Mouse (Mus musculus) forebrain, embryonic 14.5 days (tissue): ENCODE results near the gene Nfatc2ip. TPM values are rescaled to one million over a fixed set of nuclear protein-coding genes. Genes with fewer than 3 reads are reported as not detected.
A peak's percentile ranks its signal among the peaks of the same experiment; 100 is the strongest.

Experiments used
- ATAC-seq: fragments of 200-750 bp; cut with Nextera tagmentation; 2 replicates; pipeline ENCODE4 v1.8.0; 2017; ENCODE audit warnings: mild to moderate bottlenecking, moderate library complexity
- DNase-seq: peaks from one replicate; pipeline ENCODE4 v3.0.0-alpha.2; 2015; ENCODE audit warnings: low spot score
- H3K27ac ChIP-seq: fragments of 300-500 bp; sonication (generic); 2 replicates; pipeline ENCODE4 v1.5.1; 2014; ENCODE audit warnings: low read depth, mild to moderate bottlenecking, control low read depth, low read length, moderate library complexity
- H3K27me3 ChIP-seq: fragments of 300-500 bp; sonication (generic); replicated peaks from 2 replicates; pipeline ENCODE4 v1.6.1; 2014; ENCODE audit warnings: low read length, control low read depth, mixed read lengths; ENCODE audit not compliant: control insufficient read depth, insufficient read depth
- H3K36me3 ChIP-seq: fragments of 300-500 bp; sonication (generic); 2 replicates; pipeline ENCODE4 v1.6.1; 2014; ENCODE audit warnings: low read length, control low read depth; ENCODE audit not compliant: control insufficient read depth, insufficient read depth
- H3K4me1 ChIP-seq: fragments of 300-500 bp; sonication (generic); 2 replicates; pipeline ENCODE4 v1.6.1; 2014; ENCODE audit warnings: antibody characterized with exemption, low read length, control low read depth; ENCODE audit not compliant: control insufficient read depth, insufficient read depth
- H3K4me2 ChIP-seq: fragments of 300-500 bp; sonication (generic); 2 replicates; pipeline ENCODE4 v1.6.1; 2014; ENCODE audit warnings: mild to moderate bottlenecking, control low read depth, low read length
- H3K4me3 ChIP-seq: fragments of 300-500 bp; sonication (generic); 2 replicates; pipeline ENCODE4 v1.5.1; 2014; ENCODE audit warnings: low read depth, low read length, control low read depth
- H3K9ac ChIP-seq: fragments of 300-500 bp; sonication (generic); 2 replicates; pipeline ENCODE4 v1.6.1; 2014; ENCODE audit warnings: mild to moderate bottlenecking, low read length, control low read depth, moderate library complexity
- H3K9me3 ChIP-seq: fragments of 300-500 bp; sonication (generic); replicated peaks from 2 replicates; pipeline ENCODE4 v1.6.1; 2016; ENCODE audit warnings: low read length, control low read depth, mixed read lengths; ENCODE audit not compliant: control insufficient read depth
- WGBS: fragments of 180-500 bp; shearing (Covaris S2); extraction: QIAGEN DNeasy Blood & Tissue Kit; methylation state at CpG from one replicate; pipeline ENCODE4 v1.1.7; 2014; 5-methylcytosine and 5-hydroxymethylcytosine counted together
- polyA plus RNA-seq: library from polyadenylated mRNA; unstranded; fragments of >200 nt; fragmentation: Nextera tagmentation; extraction: Ambion mirVana; gene quantifications from 2 replicates; pipeline ENCODE4 v1.2.1, GENCODE M21; 2014

Gene Nfatc2ip
- 3.7 and 4.1 TPM in 2 replicates for polyA plus RNA-seq

DNA sequence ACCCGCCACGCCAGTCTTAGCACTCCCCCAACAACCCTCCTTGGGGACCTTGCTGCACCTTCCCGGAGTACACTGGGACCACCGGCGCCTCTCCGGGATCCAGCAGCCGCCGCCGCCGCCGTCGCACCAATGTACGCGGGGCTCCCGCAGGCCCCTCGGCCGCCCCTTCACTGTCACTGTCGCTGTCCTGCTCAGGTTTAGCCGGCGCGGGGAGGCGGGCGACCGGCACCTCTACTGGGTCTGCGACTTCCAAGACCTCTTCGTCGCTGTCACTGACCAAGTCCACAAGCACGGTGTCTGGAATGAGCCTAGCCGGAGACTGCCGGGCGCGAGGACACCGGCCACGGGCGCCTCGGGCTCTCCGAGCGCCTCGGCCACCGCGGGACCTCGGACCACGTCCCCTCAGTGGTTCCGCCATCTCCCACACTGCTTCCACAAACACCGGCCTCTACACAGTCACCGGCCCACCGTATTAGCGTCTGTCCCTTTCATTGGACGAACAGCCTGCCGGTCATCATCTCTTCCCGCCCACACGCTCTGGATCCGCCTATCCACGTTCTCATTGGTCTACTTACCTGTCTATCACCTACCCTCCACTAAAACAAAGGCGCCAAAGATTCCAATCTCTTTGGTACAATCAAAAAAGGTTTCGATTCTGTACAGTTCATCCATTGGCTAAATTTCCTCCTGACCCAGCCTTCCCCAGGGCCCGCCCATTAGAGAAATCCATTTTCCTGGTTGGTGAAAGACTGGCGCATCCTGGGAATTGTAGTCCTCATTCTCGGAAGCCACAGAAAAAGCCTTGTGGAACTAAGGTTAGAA is at the start of gene Nfatc2ip:
Gene Nfatc2ip, minus strand, starts transcription at position 440 of the 822 bp plus-strand sequence.
- H3K9me3 ChIP-seq, result no peaks in the 10 kb centered on the region
- DNase-seq, result peak; percentile 100
- no peaks in the 10 kb centered on the region for H3K27me3 ChIP-seq
- peak; percentile 100 for ATAC-seq
- H3K27ac ChIP-seq, result peak within 1 kb of the TSS; percentile 33; the same call in 1 of the 2 replicates
- H3K4me1 ChIP-seq, result no peaks in the 10 kb centered on the region
- H3K36me3 ChIP-seq, result 0 out of 2 replicates have a peak, but pooled peaks cover under 1% of the 10 kb centered on the region
- under 1% methylated on average over 59 of the region's 59 CpGs for WGBS
- peak within 1 kb of the TSS; percentile 82 for H3K4me2 ChIP-seq
- peak within 1 kb of the TSS; percentile 92 for H3K4me3 ChIP-seq
- peak within 1 kb of the TSS; percentile 82 for H3K9ac ChIP-seq

DNA sequence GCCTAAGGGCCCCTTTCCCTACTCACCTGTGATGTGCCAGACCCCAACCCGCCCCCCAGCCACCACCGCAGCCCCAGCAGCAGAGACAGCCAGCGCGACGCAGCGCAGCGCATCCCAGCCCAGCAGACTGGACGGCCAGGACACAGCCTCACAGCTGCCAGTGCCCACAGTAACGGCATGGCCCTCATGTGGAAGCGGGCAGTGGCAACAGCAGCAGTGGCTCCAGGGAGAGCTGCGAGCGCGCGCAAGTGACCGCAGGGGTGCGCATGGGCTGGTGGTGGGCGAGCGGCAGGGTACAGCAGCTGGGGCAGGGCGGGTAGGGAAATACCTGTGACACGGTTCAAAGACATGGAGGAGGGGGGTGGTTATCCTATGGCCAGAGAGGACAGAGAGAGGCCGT is 49.7 kb upstream of the Nfatc2ip start:
- Histone ChIP-seq H3K4me2 (no peak overlapping the region), H3K4me1 (no peaks in the 10 kb centered on the region), H3K27me3 (no peaks in the 10 kb centered on the region), H3K4me3 (no peak overlapping the region), H3K27ac (no peak overlapping the region), H3K9me3 (no peaks in the 10 kb centered on the region), H3K36me3 (peaks cover 36% of the 10 kb centered on the region), H3K9ac (no peak overlapping the region)
- DNase-seq (no peak), ATAC-seq (no peak)
- 93% methylated on average over 21 of the region's 21 CpGs for WGBS

GRCm38 (mm10) chr7:126445104-126445815 is 48.7 kb upstream of the Nfatc2ip start:
- WGBS, result 93% methylated on average over 15 of the region's 15 CpGs
- H3K36me3 ChIP-seq, result peaks cover 36% of the 10 kb centered on the region
- H3K4me3 ChIP-seq, result no peak overlapping the region

DNA sequence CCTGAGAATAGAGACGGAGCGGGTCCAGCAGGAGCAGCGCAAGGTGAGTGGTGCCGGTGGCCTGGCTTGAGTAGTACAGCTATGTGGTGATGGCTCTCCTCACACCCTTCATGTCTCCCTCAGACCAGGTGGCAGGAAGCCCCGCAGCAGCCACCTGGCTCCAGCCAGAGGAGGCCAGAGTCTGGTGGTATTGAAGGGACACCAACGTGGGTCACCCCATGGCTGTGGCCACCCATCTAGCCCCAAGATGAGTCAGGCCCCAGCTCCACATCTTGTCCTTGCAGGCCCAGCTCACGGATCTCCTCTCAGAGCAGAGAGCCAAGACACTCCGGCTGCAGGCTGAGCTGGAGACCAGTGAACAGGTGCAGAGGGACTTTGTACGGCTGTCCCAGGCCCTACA is 48.0 kb upstream of the Nfatc2ip start:
- ATAC-seq, result no peak
- no peak for DNase-seq
- Histone ChIP-seq H3K9ac (no peak overlapping the region), H3K4me1 (no peaks in the 10 kb centered on the region), H3K27ac (no peak overlapping the region), H3K36me3 (peaks cover 36% of the 10 kb centered on the region), H3K27me3 (no peaks in the 10 kb centered on the region), H3K4me2 (no peak overlapping the region), H3K9me3 (no peaks in the 10 kb centered on the region), H3K4me3 (no peak overlapping the region)
- WGBS, result 94% methylated on average over 9 of the region's 9 CpGs

More at GRCm38 (mm10) chr7:126445104-126445815, 48.7 kb upstream of the Nfatc2ip start:
- ATAC-seq (no peak), DNase-seq (no peak)
- Histone ChIP-seq H3K4me1 (no peaks in the 10 kb centered on the region), H3K9ac (no peak overlapping the region), H3K27ac (no peak overlapping the region), H3K9me3 (no peaks in the 10 kb centered on the region), H3K27me3 (no peaks in the 10 kb centered on the region), H3K4me2 (no peak overlapping the region)

DNA sequence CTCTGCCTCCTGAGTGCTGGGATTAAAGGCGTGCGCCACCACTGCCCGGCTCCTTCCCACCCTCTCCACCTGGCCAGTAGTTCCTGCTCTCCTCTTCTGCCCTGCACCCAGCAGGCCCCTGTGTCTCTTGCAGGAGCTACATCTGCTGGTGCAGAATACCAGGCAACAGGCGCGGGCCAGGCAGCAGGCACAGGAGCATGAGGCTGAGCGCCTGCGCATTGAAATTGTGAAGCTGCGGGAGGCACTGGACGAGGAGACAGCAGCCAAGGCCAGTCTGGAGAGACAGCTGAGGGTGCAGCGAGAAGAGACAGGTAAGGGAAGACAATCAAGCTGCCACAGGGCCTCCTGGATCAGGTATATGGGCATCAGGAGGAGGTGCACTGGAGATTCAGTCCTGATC is 47.5 kb upstream of the Nfatc2ip start:
- H3K4me2 ChIP-seq, result no peak overlapping the region
- 92% methylated on average over 10 of the region's 10 CpGs for WGBS
- H3K27ac ChIP-seq, result no peak overlapping the region
- DNase-seq (no peak), ATAC-seq (no peak)
- no peaks in the 10 kb centered on the region for H3K4me1 ChIP-seq
- peaks cover 36% of the 10 kb centered on the region for H3K36me3 ChIP-seq
- H3K27me3 ChIP-seq, result no peaks in the 10 kb centered on the region
- H3K9ac ChIP-seq, result no peak overlapping the region
- no peaks in the 10 kb centered on the region for H3K9me3 ChIP-seq
- no peak overlapping the region for H3K4me3 ChIP-seq

- Histone ChIP-seq H3K4me2 (no peak overlapping the region), H3K9me3 (no peaks in the 10 kb centered on the region), H3K4me1 (no peaks in the 10 kb centered on the region), H3K4me3 (no peak overlapping the region), H3K27ac (no peak overlapping the region), H3K9ac (no peak overlapping the region), H3K27me3 (no peaks in the 10 kb centered on the region), H3K36me3 (peaks cover 27% of the 10 kb centered on the region)
- ATAC-seq, result no peak
- WGBS, result 75% methylated on average over 9 of the region's 9 CpGs
- DNase-seq, result no peak
Measured at GRCm38 (mm10) chr7:126440134-126440533, 43.6 kb upstream of the Nfatc2ip start.

GRCm38 (mm10) chr7:126436851-126437250 is 40.3 kb upstream of the Nfatc2ip start:
- Histone ChIP-seq H3K4me1 (no peaks in the 10 kb centered on the region), H3K27ac (no peak overlapping the region), H3K9me3 (no peaks in the 10 kb centered on the region), H3K27me3 (no peaks in the 10 kb centered on the region), H3K36me3 (peaks cover 17% of the 10 kb centered on the region; the same call in 1 of the 2 replicates), H3K4me2 (no peak overlapping the region), H3K4me3 (no peak overlapping the region), H3K9ac (no peak overlapping the region)
- DNase-seq, result peak; percentile 67
- ATAC-seq, result no peak
- 23% methylated on average over 8 of the region's 8 CpGs for WGBS

DNA sequence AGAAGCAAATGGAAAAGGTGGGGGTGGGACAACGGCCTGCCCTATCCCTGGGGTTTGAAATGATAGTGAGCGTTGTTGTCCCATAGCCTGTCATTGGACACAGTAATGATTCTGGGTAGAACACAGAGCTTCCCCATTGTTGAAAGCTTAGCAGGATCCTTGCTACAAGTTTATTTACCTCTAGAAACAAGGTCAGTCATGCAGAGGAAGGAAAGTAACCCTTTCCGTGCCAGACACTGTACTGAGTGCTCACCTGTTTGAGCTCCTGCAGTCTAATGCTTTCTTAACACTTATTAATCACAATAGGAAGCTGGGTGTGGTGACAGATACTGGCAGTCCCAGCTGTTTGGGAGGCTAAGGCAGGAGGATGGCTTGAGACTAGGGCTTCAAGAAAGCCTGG is 39.3 kb upstream of the Nfatc2ip start:
- ATAC-seq, result no peak
- no peak overlapping the region for H3K4me3 ChIP-seq
- H3K27ac ChIP-seq, result no peak overlapping the region
- H3K4me2 ChIP-seq, result no peak overlapping the region
- no peaks in the 10 kb centered on the region for H3K27me3 ChIP-seq
- H3K36me3 ChIP-seq, result peaks cover 14% of the 10 kb centered on the region; the same call in 1 of the 2 replicates
- WGBS, result 80% methylated on average over 3 of the region's 3 CpGs
- no peak for DNase-seq
- H3K9me3 ChIP-seq, result no peaks in the 10 kb centered on the region
- H3K9ac ChIP-seq, result no peak overlapping the region
- no peaks in the 10 kb centered on the region for H3K4me1 ChIP-seq

DNA sequence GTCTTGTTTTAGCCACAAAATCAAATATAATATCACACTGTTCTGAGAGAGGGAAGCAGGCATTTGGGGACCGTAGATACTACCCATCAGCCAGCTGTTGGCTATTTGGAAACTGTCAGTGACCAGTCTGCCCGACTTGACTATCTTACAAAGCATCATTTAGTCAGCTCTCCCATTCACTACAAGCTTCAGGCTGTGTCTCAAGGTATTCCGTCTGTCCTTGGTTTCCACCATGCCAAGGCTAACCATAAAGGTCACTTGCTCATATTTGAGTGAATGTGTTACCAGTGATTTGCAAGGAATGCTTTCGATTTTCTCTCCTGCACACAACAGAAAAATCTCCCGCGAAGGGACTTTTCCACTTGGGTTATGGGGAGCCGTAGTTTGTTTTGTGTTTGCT is 38.2 kb upstream of the Nfatc2ip start:
- 88% methylated on average over 7 of the region's 7 CpGs for WGBS
- no peaks in the 10 kb centered on the region for H3K27me3 ChIP-seq
- ATAC-seq, result no peak
- peaks cover 1% of the 10 kb centered on the region for H3K4me1 ChIP-seq
- no peaks in the 10 kb centered on the region for H3K9me3 ChIP-seq
- H3K27ac ChIP-seq, result no peak overlapping the region
- H3K4me3 ChIP-seq, result no peak overlapping the region
- H3K9ac ChIP-seq, result no peak overlapping the region
- H3K36me3 ChIP-seq, result peaks cover 14% of the 10 kb centered on the region; the same call in 1 of the 2 replicates
- H3K4me2 ChIP-seq, result no peak overlapping the region
- DNase-seq, result no peak
